Mouse (Mus musculus) thymus, adult 2 months (tissue): ENCODE measurements around the gene Sfpq. TPM values are rescaled to one million over a fixed set of nuclear protein-coding genes. Genes with fewer than 3 reads are reported as not detected.
A peak's percentile ranks its signal among the peaks of the same experiment; 100 is the strongest.
"Not testable (repeated sequence)": the region's sequence is repeated elsewhere in the genome, so short reads cannot be mapped to it uniquely, and the experiment has no call there.

Experiments
- DNase-seq: peaks from one replicate; pipeline ENCODE4 v3.0.0; 2021
- H3K27ac ChIP-seq: fragments of 200-500 bp; 2 replicates; pipeline ENCODE4 v1.5.1; 2012; ENCODE audit warnings: low read length, control low read depth; ENCODE audit not compliant: control insufficient read depth, insufficient read depth
- H3K27me3 ChIP-seq: fragments of 200-500 bp; 2 replicates; pipeline ENCODE4 v1.6.1; 2012; ENCODE audit warnings: mild to moderate bottlenecking, low read length, moderate library complexity, mixed read lengths; ENCODE audit not compliant: control insufficient read depth, insufficient read depth
- H3K36me3 ChIP-seq: fragments of 200-500 bp; 2 replicates; pipeline ENCODE4 v1.6.1; 2012; ENCODE audit warnings: mild to moderate bottlenecking, low read length, moderate library complexity; ENCODE audit not compliant: control insufficient read depth, insufficient read depth
- H3K4me1 ChIP-seq: fragments of 200-500 bp; replicated peaks from 2 replicates; pipeline ENCODE4 v1.6.1; 2012; ENCODE audit warnings: low read length; ENCODE audit not compliant: control insufficient read depth, insufficient read depth
- H3K4me3 ChIP-seq: fragments of 200-500 bp; 2 replicates; pipeline ENCODE4 v1.5.1; 2012; ENCODE audit warnings: mild to moderate bottlenecking, low read length, control low read depth, moderate library complexity; ENCODE audit not compliant: control insufficient read depth, insufficient read depth
- CTCF ChIP-seq: fragments of 200-500 bp; IDR thresholded peaks from 2 replicates; pipeline ENCODE4 v1.5.1; 2012; ENCODE audit warnings: mild to moderate bottlenecking, control low read depth, low read length, moderate library complexity, borderline replicate concordance; ENCODE audit not compliant: control insufficient read depth, poor library complexity, insufficient read depth; ENCODE audit errors: extremely low read depth
- POLR2A ChIP-seq: fragments of 200-500 bp; IDR thresholded peaks from 2 replicates; pipeline ENCODE4 v1.6.1; 2012; ENCODE audit warnings: mild to moderate bottlenecking, low read length, control low read depth, moderate library complexity; ENCODE audit not compliant: control insufficient read depth, poor library complexity, insufficient read depth; ENCODE audit errors: extremely low read depth
- WGBS: fragments of 180-500 bp; shearing (Covaris S2); methylation state at CpG from one replicate; pipeline ENCODE4 v1.1.7; 2018; 5-methylcytosine and 5-hydroxymethylcytosine counted together
- polyA plus RNA-seq: library from polyadenylated mRNA; depleted of rRNA; stranded (reverse); fragments of >200 nt; gene quantifications from 2 replicates; pipeline ENCODE4 v1.2.3, GENCODE M21; 2012

Gene Sfpq
- polyA plus RNA-seq, 1 experiment = 141 TPM

- no peak for DNase-seq
- WGBS = 94% methylated on average over 4 of the region's 4 CpGs
- TF ChIP-seq CTCF (no peak), POLR2A (no peak)
- Histone ChIP-seq H3K4me3 (no peak overlapping the region), H3K27ac (no peak overlapping the region), H3K27me3 (no peaks in the 10 kb centered on the region), H3K36me3 (no peaks in the 10 kb centered on the region), H3K4me1 (no peaks in the 10 kb centered on the region)
Observed at GRCm38 (mm10) chr4:126988503-126988902, 32.6 kb upstream of the Sfpq start.

GRCm38 (mm10) chr4:126990553-126990952 lies 30.6 kb upstream of the Sfpq start:
- Histone ChIP-seq H3K27ac (no peak overlapping the region), H3K36me3 (no peaks in the 10 kb centered on the region), H3K4me3 (no peak overlapping the region), H3K27me3 (no peaks in the 10 kb centered on the region), H3K4me1 (no peaks in the 10 kb centered on the region)
- DNase-seq = no peak
- TF ChIP-seq CTCF (no peak), POLR2A (no peak)

- 71% methylated on average over 5 of the region's 5 CpGs for WGBS
- Histone ChIP-seq H3K4me1 (no peaks in the 10 kb centered on the region), H3K36me3 (no peaks in the 10 kb centered on the region), H3K4me3 (no peak overlapping the region), H3K27ac (no peak overlapping the region), H3K27me3 (no peaks in the 10 kb centered on the region)
- DNase-seq = peak; percentile 30
- TF ChIP-seq CTCF (no peak), POLR2A (no peak)
Observed at GRCm38 (mm10) chr4:126992356-126992755, 28.8 kb upstream of the Sfpq start.

- DNase-seq, H3K4me3 ChIP-seq, H3K27me3 ChIP-seq, H3K4me1 ChIP-seq, H3K27ac ChIP-seq, H3K36me3 ChIP-seq: not testable (repeated sequence)
- WGBS = 98% methylated on average over 16 of the region's 16 CpGs
Observed at GRCm38 (mm10) chr4:126999372-126999771, 21.8 kb upstream of the Sfpq start.

- no peak overlapping the region for H3K27ac ChIP-seq
- 72% methylated on average over 8 of the region's 8 CpGs for WGBS
- H3K27me3 ChIP-seq = no peaks in the 10 kb centered on the region
- no peak overlapping the region for H3K4me3 ChIP-seq
- 0 out of 2 replicates have a peak, but pooled peaks cover 3% of the 10 kb centered on the region for H3K4me1 ChIP-seq
- no peak for DNase-seq
- TF ChIP-seq POLR2A (no peak), CTCF (no peak)
- no peaks in the 10 kb centered on the region for H3K36me3 ChIP-seq
Observed at GRCm38 (mm10) chr4:127000601-127001105, 20.5 kb upstream of the Sfpq start.

- Histone ChIP-seq H3K4me1 (0 out of 2 replicates have a peak, but pooled peaks cover 3% of the 10 kb centered on the region), H3K4me3 (no peak overlapping the region), H3K27me3 (no peaks in the 10 kb centered on the region), H3K36me3 (no peaks in the 10 kb centered on the region), H3K27ac (no peak overlapping the region)
- TF ChIP-seq POLR2A (no peak), CTCF (no peak)
- WGBS = 92% methylated on average over 3 of the region's 3 CpGs
- no peak for DNase-seq
Observed at GRCm38 (mm10) chr4:127004384-127004783, 16.7 kb upstream of the Sfpq start.
